Mouse (Mus musculus) frontal cortex, adult (tissue): ENCODE measurements at regions not wholly inside any gene's neighbourhood (a gene's known extent, or its start where the extent isn't known, plus 50 kb on each side); places are given as distances from the start of the nearest gene placed in this dataset.
"Not testable (repeated sequence)": the region's sequence is repeated elsewhere in the genome, so short reads cannot be mapped to it uniquely, and the experiment has no call there.

ENCODE experiments used
- ATAC-seq: cut with Nextera tagmentation; 2 replicates; pipeline ENCODE4 v1.9.2; 2017; ENCODE audit warnings: mild to moderate bottlenecking, moderate library complexity, mixed read lengths; ENCODE audit not compliant: low TSS enrichment

- ATAC-seq, result peak; percentile 91
Observed at GRCm38 (mm10) chr2:117450172-117450865, 107.5 kb upstream of the Rasgrp1 start.

DNA sequence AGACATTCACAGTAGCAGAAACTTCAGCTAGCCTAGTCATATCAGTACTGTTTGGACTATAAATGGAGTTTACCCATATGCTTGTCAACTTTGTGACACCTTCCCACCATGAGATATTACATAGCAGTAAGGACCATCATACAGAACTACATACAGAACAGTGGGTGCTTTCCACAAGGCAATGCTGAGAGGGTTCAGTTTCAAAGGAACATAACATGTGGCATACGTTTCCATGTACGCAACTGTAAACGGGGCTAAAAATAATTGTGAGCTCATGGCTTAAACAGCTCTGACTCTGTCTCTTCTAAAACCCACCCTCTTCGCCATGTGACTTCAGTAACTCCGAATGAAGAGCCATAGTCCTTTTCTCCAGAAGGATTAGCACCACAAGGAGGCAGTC lies 109.0 kb upstream of the Rasgrp1 start:
- ATAC-seq, result no peak

DNA sequence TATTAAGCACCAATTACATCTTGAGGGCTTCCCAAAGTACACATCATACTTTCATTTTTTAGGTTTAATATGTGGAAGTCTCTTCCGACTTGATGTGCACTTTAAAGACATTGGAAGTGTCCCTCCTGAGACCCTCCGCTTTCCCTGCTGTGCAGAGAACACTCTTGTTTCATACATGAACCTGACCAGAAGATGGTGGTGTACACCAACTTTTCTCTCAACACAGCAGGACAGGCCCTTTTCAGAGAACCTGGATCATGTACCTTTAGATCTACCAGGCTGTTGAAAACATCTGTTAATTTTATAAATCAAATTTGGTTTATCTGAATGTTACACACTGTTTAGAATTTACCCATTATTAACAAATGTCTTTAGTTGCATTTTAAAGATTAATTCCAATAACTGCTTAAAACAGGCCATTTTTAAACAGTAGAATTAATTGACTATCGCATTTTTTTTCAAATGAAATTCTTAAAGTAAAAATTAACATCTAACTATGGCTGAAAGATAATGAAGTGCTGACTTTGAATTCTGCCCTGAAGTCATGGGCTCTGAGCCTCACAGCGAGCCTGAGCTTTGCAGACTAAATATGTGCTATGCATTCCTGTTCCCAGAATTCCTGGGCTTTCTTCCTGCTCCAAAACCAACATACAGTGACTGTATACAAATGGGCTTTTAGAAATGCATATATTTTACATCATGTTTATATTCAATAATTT lies 112.4 kb upstream of the Rasgrp1 start:
- no peak for ATAC-seq

DNA sequence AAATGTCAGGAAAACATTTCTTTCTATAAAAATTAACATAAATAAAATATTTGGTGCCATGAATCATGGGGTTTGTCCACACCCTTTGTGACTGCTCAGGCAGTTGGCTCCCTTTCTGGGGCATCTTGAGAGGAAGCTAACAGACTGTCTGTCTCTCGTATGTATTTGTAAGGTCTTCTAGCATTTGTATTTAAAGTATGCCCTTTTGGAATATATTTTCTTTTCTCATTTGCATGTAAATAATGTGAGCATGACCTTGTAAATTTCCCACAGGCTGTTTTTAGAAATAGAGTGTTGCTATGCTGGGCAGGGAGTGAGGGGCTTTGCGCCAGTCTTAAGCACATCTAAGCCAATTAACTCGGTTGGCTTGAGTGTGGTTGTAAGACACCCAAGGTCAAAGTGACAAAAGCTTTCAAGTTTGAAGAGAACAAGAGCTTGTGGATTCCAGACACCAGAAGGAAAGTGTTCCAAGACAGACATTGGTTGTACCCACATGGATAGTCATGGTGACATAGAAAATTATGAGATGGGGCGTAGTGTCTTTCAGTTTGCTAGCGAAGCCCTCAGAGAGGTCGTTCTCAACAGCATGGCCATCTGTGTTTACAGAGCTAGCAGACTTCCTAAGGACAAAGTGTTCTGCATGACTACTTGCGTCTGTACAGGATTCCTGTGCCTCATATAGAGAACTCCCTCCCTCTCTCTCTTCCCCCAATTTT lies 113.1 kb upstream of the Rasgrp1 start:
- ATAC-seq, result no peak

- ATAC-seq, result no peak
Observed at GRCm38 (mm10) chr2:117456456-117457020, 113.7 kb upstream of the Rasgrp1 start.

- ATAC-seq, result no peak
Observed at GRCm38 (mm10) chr2:117461541-117462290, 118.9 kb upstream of the Rasgrp1 start.

DNA sequence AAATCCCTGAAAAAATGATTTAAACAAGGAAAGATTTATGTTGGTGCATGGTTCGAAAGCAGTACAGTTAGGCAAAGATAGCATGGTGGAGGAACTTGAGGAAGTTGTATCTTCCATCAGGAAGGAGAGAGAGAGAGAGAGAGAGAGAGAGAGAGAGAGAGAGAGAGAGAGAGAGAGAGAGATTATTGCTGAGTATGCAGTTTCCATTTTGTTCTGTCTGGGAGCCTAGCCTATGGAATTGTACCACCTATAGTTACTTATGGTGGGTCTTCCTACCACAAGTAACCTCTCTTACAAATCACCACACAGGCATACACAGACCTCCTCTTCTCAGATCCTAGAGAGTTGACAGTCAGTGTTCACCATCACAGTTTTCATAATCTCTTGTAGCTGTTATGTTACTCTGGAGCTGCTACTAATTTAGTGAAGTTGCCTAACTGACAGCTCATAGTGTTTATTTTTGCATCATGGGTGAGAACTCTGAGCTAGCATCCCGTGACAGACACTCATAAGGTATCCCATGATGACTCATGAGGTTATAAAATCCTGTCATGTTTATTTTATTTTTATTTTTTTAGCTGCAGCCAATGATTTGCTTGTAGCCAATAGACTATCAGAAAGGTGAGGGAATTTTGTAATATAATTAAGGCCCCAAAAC lies 132.2 kb upstream of the Rasgrp1 start:
- peak; percentile 41; the same call in 1 of the 2 replicates for ATAC-seq

- peak; percentile 84 for ATAC-seq
Observed at GRCm38 (mm10) chr2:117475561-117475960, 132.8 kb upstream of the Rasgrp1 start.

GRCm38 (mm10) chr2:117477503-117477902 lies 134.7 kb upstream of the Rasgrp1 start:
- not testable (repeated sequence) for ATAC-seq

GRCm38 (mm10) chr2:117479244-117480009 lies 136.6 kb upstream of the Rasgrp1 start:
- ATAC-seq, result not testable (repeated sequence)

DNA sequence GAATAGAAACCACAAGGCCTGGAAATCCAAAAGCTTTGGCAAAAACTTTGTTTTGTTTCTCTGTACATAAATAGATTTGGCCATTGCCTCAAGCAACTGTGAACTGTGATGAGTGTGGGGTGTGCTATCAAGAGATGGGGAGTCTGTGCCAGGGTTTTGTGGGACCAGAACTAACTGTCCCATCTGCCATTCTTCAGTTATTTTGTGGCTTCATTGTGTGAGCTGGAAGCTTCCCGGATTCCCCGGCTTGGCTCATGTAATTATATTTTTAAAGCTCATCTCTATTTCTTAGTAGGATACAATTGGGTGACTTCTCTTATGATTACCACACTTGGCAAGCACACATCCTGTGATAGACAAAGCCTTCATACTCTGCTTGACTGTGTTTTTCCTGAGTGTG lies 143.6 kb upstream of the Rasgrp1 start:
- 0 out of 2 replicates have a peak, but pooled peaks have one; percentile 31 for ATAC-seq

DNA sequence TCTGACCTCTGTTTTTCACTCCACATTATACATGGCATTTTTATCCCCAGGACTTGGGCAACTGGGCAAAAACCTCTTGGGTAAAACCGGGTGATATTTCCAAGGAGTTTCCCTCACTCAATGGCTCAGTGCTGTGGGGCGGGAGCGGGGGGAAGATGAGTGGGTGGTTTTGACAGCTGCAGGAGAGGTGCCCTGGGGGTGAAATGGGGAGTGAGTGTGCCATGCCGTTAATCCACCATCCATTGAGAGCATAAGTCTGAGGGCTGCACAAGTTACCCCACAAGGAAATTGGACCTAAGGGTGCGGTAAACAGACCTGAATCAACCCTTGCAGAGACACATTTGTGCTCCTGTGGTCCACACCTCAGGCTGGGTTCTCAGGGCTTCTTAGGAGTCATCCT lies 155.8 kb upstream of the Rasgrp1 start:
- ATAC-seq, result no peak

DNA sequence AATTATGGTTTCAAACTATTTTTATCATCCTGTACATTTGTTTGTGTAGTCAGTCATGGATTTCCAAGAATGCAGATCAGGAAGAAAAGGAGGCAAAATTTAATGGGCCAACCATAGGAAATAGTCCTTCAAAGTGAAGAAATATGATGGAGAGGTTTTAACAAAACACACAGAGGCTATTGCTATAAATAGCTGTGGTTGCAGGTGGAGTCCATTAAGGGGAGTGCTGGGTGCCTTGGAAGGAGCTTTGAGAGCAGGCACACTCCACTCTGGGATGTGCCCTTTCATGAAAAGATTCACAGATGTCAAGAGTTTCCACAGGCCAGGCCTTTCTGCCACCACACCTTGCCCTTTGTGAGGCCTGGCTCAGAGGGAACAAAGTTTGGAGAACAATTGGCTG lies 159.8 kb upstream of the Rasgrp1 start:
- no peak for ATAC-seq

DNA sequence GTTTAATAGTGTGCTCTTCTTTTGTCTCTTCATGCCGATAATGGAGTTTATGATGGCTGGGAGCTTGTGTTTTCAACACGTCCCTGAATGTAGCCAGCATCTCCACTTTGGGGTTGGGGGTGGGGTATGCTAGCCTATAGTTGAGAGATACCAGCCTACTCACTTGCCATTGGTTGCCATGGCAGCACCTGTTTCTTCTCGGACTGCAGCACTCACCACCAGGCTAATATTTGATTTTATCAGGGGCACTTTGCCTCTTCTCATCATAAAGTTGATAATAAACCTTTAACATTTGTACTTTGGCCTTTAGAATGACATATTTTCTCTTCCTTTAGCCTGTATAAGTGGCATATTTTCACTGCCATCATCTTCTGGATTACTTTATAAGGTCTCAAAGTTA lies 168.9 kb upstream of the Rasgrp1 start:
- ATAC-seq, result no peak

GRCm38 (mm10) chr2:117512551-117512950 lies 169.8 kb upstream of the Rasgrp1 start:
- no peak for ATAC-seq

- no peak for ATAC-seq
Observed at GRCm38 (mm10) chr2:117524437-117524836, 181.6 kb upstream of the Rasgrp1 start.

DNA sequence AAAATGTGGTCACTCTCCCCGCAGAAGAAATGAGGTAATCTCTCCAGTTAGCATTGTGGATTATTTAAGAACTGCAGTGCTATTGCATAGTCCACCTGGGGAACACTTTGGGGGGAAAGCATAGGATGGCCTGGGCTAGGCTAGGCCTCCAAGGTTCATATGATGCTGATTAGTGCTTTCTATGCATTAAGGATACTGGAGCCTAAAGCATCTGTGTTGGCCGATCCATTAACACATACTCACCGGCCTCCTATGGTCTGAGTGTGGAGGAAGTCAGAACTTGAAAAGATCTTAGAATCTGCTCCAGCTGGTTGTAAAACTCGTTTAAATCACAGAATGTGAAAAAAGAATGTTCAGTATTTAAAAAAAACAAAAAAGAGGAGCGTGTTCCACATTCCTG lies 196.1 kb upstream of the Rasgrp1 start:
- no peak for ATAC-seq

DNA sequence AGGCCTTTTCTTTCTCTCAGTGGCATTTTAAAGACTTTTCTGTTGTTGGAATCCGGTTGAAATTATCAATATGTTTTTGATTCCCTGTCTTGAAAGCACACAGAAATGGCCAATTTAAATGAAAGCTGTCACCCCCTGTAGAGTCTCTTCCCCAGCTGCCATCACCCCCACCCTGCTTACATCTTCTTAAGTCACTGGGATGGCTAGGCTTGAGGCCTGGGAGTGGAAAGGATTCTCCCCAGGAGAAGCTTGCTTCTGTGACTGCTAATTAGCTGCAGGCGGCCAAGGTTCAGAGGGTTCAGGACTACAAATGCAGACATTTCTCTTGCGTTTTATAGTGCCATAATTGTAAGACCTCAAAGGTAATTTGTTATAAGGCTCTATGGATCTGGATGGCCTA lies 196.5 kb upstream of the Rasgrp1 start:
- no peak for ATAC-seq

DNA sequence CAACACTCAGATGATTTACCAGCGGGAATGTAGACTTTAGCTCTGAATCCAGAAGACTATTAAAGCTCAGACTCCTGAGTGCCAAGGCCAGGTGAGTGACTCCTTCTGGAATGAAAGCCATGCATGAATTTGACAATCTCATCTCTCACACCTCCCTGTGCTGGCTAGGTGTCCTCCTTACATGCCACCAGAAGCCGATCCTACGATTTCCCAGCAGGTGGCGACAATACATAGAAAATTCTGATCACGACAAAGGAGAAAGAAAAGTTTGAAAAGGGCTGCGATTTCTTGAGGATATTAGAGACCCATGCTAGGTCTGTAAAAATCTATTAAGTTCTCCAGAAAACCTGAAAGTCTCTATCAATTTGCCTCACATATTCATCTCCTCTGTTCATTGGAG lies 198.7 kb upstream of the Rasgrp1 start:
- ATAC-seq, result peak; percentile 89

- ATAC-seq, result no peak
Observed at GRCm38 (mm10) chr2:117542298-117542697, 199.5 kb upstream of the Rasgrp1 start.
